Mouse (Mus musculus): ENCODE measurements around the gene Haus5. TPM values are rescaled to one million over a fixed set of nuclear protein-coding genes. Genes with fewer than 3 reads are reported as not detected.
A peak's percentile ranks its signal among the peaks of the same experiment; 100 is the strongest.

Gene Haus5
- polyA plus RNA-seq, 1 experiment = 17.8 TPM

GRCm38 (mm10) chr7:30610043-30610442 is 54.8 kb downstream of the Haus5 start:
- H3K36me3 ChIP-seq (ENCODE audit: control insufficient read depth, insufficient read depth, low read length, poor library complexity, severe bottlenecking) = no peaks in the 10 kb centered on the region
- H3K27ac ChIP-seq (ENCODE audit: insufficient read depth, low read length) = no peak overlapping the region
- TF ChIP-seq POLR2A (IDR thresholded peaks at IDR 0.05; ENCODE audit: insufficient read depth, low read length) (no peak), EP300 (IDR thresholded peaks at IDR 0.05; ENCODE audit: insufficient read depth, low read depth, low read length) (no peak), CTCF (IDR thresholded peaks at IDR 0.05; ENCODE audit: low read depth, low read length) (peak; percentile 32)
- H3K4me1 ChIP-seq (ENCODE audit: control insufficient read depth, insufficient read depth, low read length) = peaks cover 2% of the 10 kb centered on the region
- no peaks in the 10 kb centered on the region for H3K27me3 ChIP-seq (ENCODE audit: control insufficient read depth, insufficient read depth, low read length, poor library complexity, severe bottlenecking)
- no peak overlapping the region for H3K4me3 ChIP-seq (ENCODE audit: low read depth, low read length)
- H3K9ac ChIP-seq (ENCODE audit: low read depth, poor library complexity, severe bottlenecking) = no peak overlapping the region
- no peaks in the 10 kb centered on the region for H3K9me3 ChIP-seq (replicated peaks; ENCODE audit: control insufficient read depth, insufficient read depth, low read length, poor library complexity, severe bottlenecking)

- Histone ChIP-seq H3K9ac (ENCODE audit: low read depth, poor library complexity, severe bottlenecking) (no peak overlapping the region), H3K4me1 (ENCODE audit: control insufficient read depth, insufficient read depth, low read length) (peaks cover 7% of the 10 kb centered on the region), H3K27me3 (ENCODE audit: control insufficient read depth, insufficient read depth, low read length, poor library complexity, severe bottlenecking) (no peaks in the 10 kb centered on the region), H3K4me3 (ENCODE audit: low read depth, low read length) (no peak overlapping the region), H3K36me3 (ENCODE audit: control insufficient read depth, insufficient read depth, low read length, poor library complexity, severe bottlenecking) (no peaks in the 10 kb centered on the region), H3K9me3 (replicated peaks; ENCODE audit: control insufficient read depth, insufficient read depth, low read length, poor library complexity, severe bottlenecking) (no peaks in the 10 kb centered on the region), H3K27ac (ENCODE audit: insufficient read depth, low read length) (peak overlapping the region; percentile 11)
- no peak for TF ChIP-seq CTCF (IDR thresholded peaks at IDR 0.05; ENCODE audit: low read depth, low read length)
- no peak for TF ChIP-seq EP300 (IDR thresholded peaks at IDR 0.05; ENCODE audit: insufficient read depth, low read depth, low read length)
- no peak for TF ChIP-seq POLR2A (IDR thresholded peaks at IDR 0.05; ENCODE audit: insufficient read depth, low read length)
Observed at GRCm38 (mm10) chr7:30608476-30608875, 56.3 kb downstream of the Haus5 start.

GRCm38 (mm10) chr7:30607706-30608309 is 57.0 kb downstream of the Haus5 start:
- H3K9ac ChIP-seq (ENCODE audit: low read depth, poor library complexity, severe bottlenecking) = no peak overlapping the region
- H3K4me1 ChIP-seq (ENCODE audit: control insufficient read depth, insufficient read depth, low read length) = peaks cover 13% of the 10 kb centered on the region
- H3K36me3 ChIP-seq (ENCODE audit: control insufficient read depth, insufficient read depth, low read length, poor library complexity, severe bottlenecking) = no peaks in the 10 kb centered on the region

GRCm38 (mm10) chr7:30604944-30605343 is 59.9 kb downstream of the Haus5 start:
- Histone ChIP-seq H3K9me3 (replicated peaks; ENCODE audit: control insufficient read depth, insufficient read depth, low read length, poor library complexity, severe bottlenecking) (no peaks in the 10 kb centered on the region), H3K4me3 (ENCODE audit: low read depth, low read length) (no peak overlapping the region), H3K27ac (ENCODE audit: insufficient read depth, low read length) (peak overlapping the region; percentile 43), H3K9ac (ENCODE audit: low read depth, poor library complexity, severe bottlenecking) (no peak overlapping the region), H3K4me1 (ENCODE audit: control insufficient read depth, insufficient read depth, low read length) (peaks cover 15% of the 10 kb centered on the region), H3K36me3 (ENCODE audit: control insufficient read depth, insufficient read depth, low read length, poor library complexity, severe bottlenecking) (no peaks in the 10 kb centered on the region), H3K27me3 (ENCODE audit: control insufficient read depth, insufficient read depth, low read length, poor library complexity, severe bottlenecking) (no peaks in the 10 kb centered on the region)
- no peak for TF ChIP-seq EP300 (IDR thresholded peaks at IDR 0.05; ENCODE audit: insufficient read depth, low read depth, low read length)
- TF ChIP-seq POLR2A (IDR thresholded peaks at IDR 0.05; ENCODE audit: insufficient read depth, low read length) = no peak
- no peak for TF ChIP-seq CTCF (IDR thresholded peaks at IDR 0.05; ENCODE audit: low read depth, low read length)

More at GRCm38 (mm10) chr7:30607706-30608309, 57.0 kb downstream of the Haus5 start:
- Histone ChIP-seq H3K9me3 (replicated peaks; ENCODE audit: control insufficient read depth, insufficient read depth, low read length, poor library complexity, severe bottlenecking) (no peaks in the 10 kb centered on the region), H3K4me3 (ENCODE audit: low read depth, low read length) (no peak overlapping the region), H3K27me3 (ENCODE audit: control insufficient read depth, insufficient read depth, low read length, poor library complexity, severe bottlenecking) (no peaks in the 10 kb centered on the region), H3K27ac (ENCODE audit: insufficient read depth, low read length) (peak overlapping the region; percentile 11)
- TF ChIP-seq EP300 (IDR thresholded peaks at IDR 0.05; ENCODE audit: insufficient read depth, low read depth, low read length) = peak; percentile 91
- peak; percentile 90 for TF ChIP-seq CTCF (IDR thresholded peaks at IDR 0.05; ENCODE audit: low read depth, low read length)
- TF ChIP-seq POLR2A (IDR thresholded peaks at IDR 0.05; ENCODE audit: insufficient read depth, low read length) = no peak

- peak overlapping the region; percentile 43 for H3K27ac ChIP-seq (ENCODE audit: insufficient read depth, low read length)
- H3K4me1 ChIP-seq (ENCODE audit: control insufficient read depth, insufficient read depth, low read length) = peaks cover 15% of the 10 kb centered on the region
- no peaks in the 10 kb centered on the region for H3K27me3 ChIP-seq (ENCODE audit: control insufficient read depth, insufficient read depth, low read length, poor library complexity, severe bottlenecking)
- H3K9me3 ChIP-seq (replicated peaks; ENCODE audit: control insufficient read depth, insufficient read depth, low read length, poor library complexity, severe bottlenecking) = no peaks in the 10 kb centered on the region
- no peak for TF ChIP-seq CTCF (IDR thresholded peaks at IDR 0.05; ENCODE audit: low read depth, low read length)
- H3K36me3 ChIP-seq (ENCODE audit: control insufficient read depth, insufficient read depth, low read length, poor library complexity, severe bottlenecking) = no peaks in the 10 kb centered on the region
- H3K4me3 ChIP-seq (ENCODE audit: low read depth, low read length) = no peak overlapping the region
- no peak overlapping the region for H3K9ac ChIP-seq (ENCODE audit: low read depth, poor library complexity, severe bottlenecking)
Observed at GRCm38 (mm10) chr7:30604424-30604823, 60.4 kb downstream of the Haus5 start.

Other genes starting within 250 kb of the Haus5 start
- gene Hcst, start 245.1 kb downstream of the Haus5 start, polyA plus RNA-seq (2011; ENCODE audit: insufficient read depth, insufficient read length, low read depth, missing spikeins) = not detected in 2 replicates
- gene Nfkbid, start 243.3 kb downstream of the Haus5 start, polyA plus RNA-seq (2011; ENCODE audit: insufficient read depth, insufficient read length, low read depth, missing spikeins) = 4.1 TPM in 2 replicates
- gene Aplp1, start 219.5 kb downstream of the Haus5 start, polyA plus RNA-seq (2011; ENCODE audit: insufficient read depth, insufficient read length, low read depth, missing spikeins) = 70.6 and 78.2 TPM in 2 replicates
- gene Kirrel2, start 207.3 kb downstream of the Haus5 start, polyA plus RNA-seq (2011; ENCODE audit: insufficient read depth, insufficient read length, low read depth, missing spikeins) = 5.8 and 9.4 TPM in 2 replicates
- 27.5 and 30.9 TPM in 2 replicates for gene Nphs1, start 206.7 kb downstream of the Haus5 start, polyA plus RNA-seq (2011; ENCODE audit: insufficient read depth, insufficient read length, low read depth, missing spikeins)
- gene Prodh2, start 171.4 kb downstream of the Haus5 start, polyA plus RNA-seq (2011; ENCODE audit: insufficient read depth, insufficient read length, low read depth, missing spikeins) = 0.58 TPM in 1 of 2 replicates, not detected in the other
- 6.0 and 6.5 TPM in 2 replicates for gene Arhgap33, start 129.9 kb downstream of the Haus5 start, polyA plus RNA-seq (2011; ENCODE audit: insufficient read depth, insufficient read length, low read depth, missing spikeins)
- gene Hspb6, start 112.8 kb downstream of the Haus5 start, polyA plus RNA-seq (2011; ENCODE audit: insufficient read depth, insufficient read length, low read depth, missing spikeins) = 6.4 and 7.0 TPM in 2 replicates
- 16.8 and 17.3 TPM in 2 replicates for gene Proser3, start 112.7 kb downstream of the Haus5 start, polyA plus RNA-seq (2011; ENCODE audit: insufficient read depth, insufficient read length, low read depth, missing spikeins)
- 23.3 and 29.3 TPM in 2 replicates for gene Lin37, start 105.2 kb downstream of the Haus5 start, polyA plus RNA-seq (2011; ENCODE audit: insufficient read depth, insufficient read length, low read depth, missing spikeins)
- gene U2af1l4, start 101.7 kb downstream of the Haus5 start, polyA plus RNA-seq (2011; ENCODE audit: insufficient read depth, insufficient read length, low read depth, missing spikeins) = 50.9 and 73.9 TPM in 2 replicates
- 1.8 and 1.9 TPM in 2 replicates for gene Gm49396, start 101.7 kb downstream of the Haus5 start, polyA plus RNA-seq (2011; ENCODE audit: insufficient read depth, insufficient read length, low read depth, missing spikeins)
- gene Psenen, start 101.4 kb downstream of the Haus5 start, polyA plus RNA-seq (2011; ENCODE audit: insufficient read depth, insufficient read length, low read depth, missing spikeins) = 99.8 and 107 TPM in 2 replicates
- gene Igflr1, start 99.6 kb downstream of the Haus5 start, polyA plus RNA-seq (2011; ENCODE audit: insufficient read depth, insufficient read length, low read depth, missing spikeins) = 0.72 TPM in 1 of 2 replicates, not detected in the other
- 70.2 and 81.4 TPM in 2 replicates for gene Kmt2b, start 76.3 kb downstream of the Haus5 start, polyA plus RNA-seq (2011; ENCODE audit: insufficient read depth, insufficient read length, low read depth, missing spikeins)
- 20.3 and 22.7 TPM in 2 replicates for gene Zbtb32, start 66.1 kb downstream of the Haus5 start, polyA plus RNA-seq (2011; ENCODE audit: insufficient read depth, insufficient read length, low read depth, missing spikeins)
- 2.5 and 2.8 TPM in 2 replicates for gene Upk1a, start 52.1 kb downstream of the Haus5 start, polyA plus RNA-seq (2011; ENCODE audit: insufficient read depth, insufficient read length, low read depth, missing spikeins)
- gene Cox6b1, start 38.8 kb downstream of the Haus5 start, polyA plus RNA-seq (2011; ENCODE audit: insufficient read depth, insufficient read length, low read depth, missing spikeins) = 540 and 569 TPM in 2 replicates
- gene Etv2, start 29.1 kb downstream of the Haus5 start, polyA plus RNA-seq (2011; ENCODE audit: insufficient read depth, insufficient read length, low read depth, missing spikeins) = 2.8 and 3.3 TPM in 2 replicates
- 42.3 and 47.0 TPM in 2 replicates for gene Rbm42, start 14.7 kb downstream of the Haus5 start, polyA plus RNA-seq (2011; ENCODE audit: insufficient read depth, insufficient read length, low read depth, missing spikeins)
- not detected in 2 replicates for gene Pmis2, start 6.6 kb upstream of the Haus5 start, polyA plus RNA-seq (2011; ENCODE audit: insufficient read depth, insufficient read length, low read depth, missing spikeins)
- gene 2200002J24Rik, start 33.9 kb upstream of the Haus5 start, polyA plus RNA-seq (2011; ENCODE audit: insufficient read depth, insufficient read length, low read depth, missing spikeins) = not detected in 2 replicates
- 1.4 and 1.6 TPM in 2 replicates for gene Atp4a, start 47.2 kb upstream of the Haus5 start, polyA plus RNA-seq (2011; ENCODE audit: insufficient read depth, insufficient read length, low read depth, missing spikeins)
- 66.7 and 75.8 TPM in 2 replicates for gene Tmem147, start 64.5 kb upstream of the Haus5 start, polyA plus RNA-seq (2011; ENCODE audit: insufficient read depth, insufficient read length, low read depth, missing spikeins)
- gene Gapdhs, start 78.7 kb upstream of the Haus5 start, polyA plus RNA-seq (2011; ENCODE audit: insufficient read depth, insufficient read length, low read depth, missing spikeins) = not detected in 2 replicates
- gene Sbsn, start 86.5 kb upstream of the Haus5 start, polyA plus RNA-seq (2011; ENCODE audit: insufficient read depth, insufficient read length, low read depth, missing spikeins) = 12.4 and 14.6 TPM in 2 replicates
- gene Dmkn, start 98.8 kb upstream of the Haus5 start, polyA plus RNA-seq (2011; ENCODE audit: insufficient read depth, insufficient read length, low read depth, missing spikeins) = 0.70 and 0.99 TPM in 2 replicates
- 5.0 and 9.1 TPM in 2 replicates for gene Krtdap, start 122.9 kb upstream of the Haus5 start, polyA plus RNA-seq (2011; ENCODE audit: insufficient read depth, insufficient read length, low read depth, missing spikeins)
- gene Ffar2, start 158.8 kb upstream of the Haus5 start, polyA plus RNA-seq (2011; ENCODE audit: insufficient read depth, insufficient read length, low read depth, missing spikeins) = not detected in 2 replicates
- gene Ffar3, start 191.2 kb upstream of the Haus5 start, polyA plus RNA-seq (2011; ENCODE audit: insufficient read depth, insufficient read length, low read depth, missing spikeins) = not detected in 2 replicates
- not detected in 2 replicates for gene Ffar1, start 196.6 kb upstream of the Haus5 start, polyA plus RNA-seq (2011; ENCODE audit: insufficient read depth, insufficient read length, low read depth, missing spikeins)
- gene Cd22, start 215.3 kb upstream of the Haus5 start, polyA plus RNA-seq (2011; ENCODE audit: insufficient read depth, insufficient read length, low read depth, missing spikeins) = not detected in 2 replicates
- 0.85 TPM in 1 of 2 replicates, not detected in the other for gene Mag, start 249.9 kb upstream of the Haus5 start, polyA plus RNA-seq (2011; ENCODE audit: insufficient read depth, insufficient read length, low read depth, missing spikeins)

Data from ES-Bruce4 (cell line).